Mouse (Mus musculus) cerebellum, adult (tissue): Measurements from ENCODE around the gene Tpst2.

ENCODE experiments used
- ATAC-seq: cut with Nextera tagmentation; 2 replicates; pipeline ENCODE4 v1.9.2; 2017; ENCODE audit warnings: mild to moderate bottlenecking, moderate library complexity, mixed read lengths; ENCODE audit not compliant: insufficient number of reproducible peaks, low FRiP score, low TSS enrichment

Tpst2 gene

GRCm38 (mm10) chr5:112254282-112254806 lies 22.1 kb upstream of the Tpst2 start:
- no peak for ATAC-seq

GRCm38 (mm10) chr5:112255426-112255825 lies 21.1 kb upstream of the Tpst2 start, which contains the start of gene Crybb1:
TSS of gene Crybb1 (plus strand) at chr5:112255815.
- ATAC-seq, result peak; percentile 78

DNA sequence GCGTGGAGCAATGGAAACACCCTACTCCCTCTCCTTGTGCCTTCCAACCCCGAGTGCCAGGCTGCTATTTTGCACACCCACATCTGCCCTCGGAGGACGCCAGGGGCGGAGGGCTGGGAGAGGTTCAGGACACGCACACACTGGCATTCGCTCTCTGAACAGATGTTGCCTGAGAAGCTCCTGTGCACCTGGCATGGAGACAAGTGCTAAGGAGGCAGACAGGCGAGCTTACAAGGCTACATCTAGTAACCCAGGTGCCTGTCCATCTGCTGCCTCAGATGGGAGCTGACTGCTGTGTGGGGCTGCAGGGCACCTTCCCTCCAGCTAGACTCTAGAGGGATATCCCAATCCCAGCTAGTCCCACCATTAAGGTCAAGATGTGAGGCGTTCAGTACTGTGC lies 20.0 kb upstream of the Tpst2 start:
- no peak for ATAC-seq

DNA sequence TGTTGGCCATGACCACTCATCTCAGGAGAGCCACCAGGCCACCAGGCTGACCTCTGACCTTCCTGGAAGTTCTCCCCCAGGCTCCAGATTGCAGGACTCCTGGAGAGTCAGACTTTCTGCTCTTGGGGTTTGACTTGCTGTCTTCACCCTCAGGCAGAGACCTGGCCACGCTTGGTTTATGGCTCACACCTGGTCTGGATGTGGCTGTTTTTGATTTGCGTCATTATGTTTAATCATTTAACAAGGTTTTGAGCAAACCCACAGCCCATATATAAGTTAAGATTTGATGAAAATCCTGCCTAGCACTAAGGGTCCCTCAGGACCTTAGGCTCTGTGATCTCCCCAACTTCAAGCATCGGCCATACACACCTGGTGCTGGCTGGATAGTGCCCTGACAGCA lies 18.6 kb upstream of the Tpst2 start:
- ATAC-seq, result no peak

DNA sequence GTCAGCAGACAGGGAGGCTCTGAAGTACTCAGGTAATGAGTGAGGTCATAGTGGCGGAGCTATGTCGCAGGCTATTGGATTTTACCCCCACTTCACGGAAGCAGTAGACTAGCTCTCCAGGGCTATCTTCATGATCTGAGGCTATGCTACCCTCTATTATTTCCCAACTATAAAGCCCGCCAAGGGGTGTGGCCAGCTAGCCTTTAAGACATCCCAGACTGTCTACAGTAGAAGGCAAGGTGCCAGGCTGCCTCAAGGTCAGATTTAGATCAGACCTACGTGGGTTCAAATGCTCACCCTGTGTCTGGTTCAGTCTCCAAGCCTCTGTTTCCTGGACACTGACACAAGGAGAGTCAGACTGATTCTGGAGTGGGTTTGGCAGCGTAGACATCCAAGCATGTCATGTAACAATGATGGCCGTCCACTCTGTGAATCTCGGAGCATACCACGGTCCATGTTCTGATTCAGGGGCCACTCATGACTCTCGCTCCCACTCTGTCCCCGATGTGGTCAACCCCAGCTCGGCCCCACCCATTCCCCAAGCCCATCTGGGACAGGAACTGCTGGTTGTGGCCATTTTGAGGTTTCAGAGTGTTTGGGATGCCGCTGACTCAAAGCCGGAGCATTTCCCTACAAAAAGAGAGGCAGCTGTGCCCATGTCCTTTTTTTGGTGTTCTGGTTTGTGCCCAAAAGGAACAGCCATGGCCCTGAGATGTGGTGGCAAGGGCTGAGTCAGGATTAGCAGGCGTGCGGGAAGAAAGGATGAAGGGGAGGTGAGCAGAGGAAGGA lies 16.4 kb upstream of the Tpst2 start:
- ATAC-seq, result no peak

- ATAC-seq, result no peak
Measured at GRCm38 (mm10) chr5:112260818-112261217, 15.7 kb upstream of the Tpst2 start.

- no peak for ATAC-seq
Measured at GRCm38 (mm10) chr5:112264099-112264498, 12.4 kb upstream of the Tpst2 start.

GRCm38 (mm10) chr5:112265110-112265509 lies 11.4 kb upstream of the Tpst2 start:
- ATAC-seq, result no peak

GRCm38 (mm10) chr5:112265515-112265914 lies 11.0 kb upstream of the Tpst2 start:
- no peak for ATAC-seq

- ATAC-seq, result no peak
Measured at GRCm38 (mm10) chr5:112266011-112266777, 10.3 kb upstream of the Tpst2 start.

DNA sequence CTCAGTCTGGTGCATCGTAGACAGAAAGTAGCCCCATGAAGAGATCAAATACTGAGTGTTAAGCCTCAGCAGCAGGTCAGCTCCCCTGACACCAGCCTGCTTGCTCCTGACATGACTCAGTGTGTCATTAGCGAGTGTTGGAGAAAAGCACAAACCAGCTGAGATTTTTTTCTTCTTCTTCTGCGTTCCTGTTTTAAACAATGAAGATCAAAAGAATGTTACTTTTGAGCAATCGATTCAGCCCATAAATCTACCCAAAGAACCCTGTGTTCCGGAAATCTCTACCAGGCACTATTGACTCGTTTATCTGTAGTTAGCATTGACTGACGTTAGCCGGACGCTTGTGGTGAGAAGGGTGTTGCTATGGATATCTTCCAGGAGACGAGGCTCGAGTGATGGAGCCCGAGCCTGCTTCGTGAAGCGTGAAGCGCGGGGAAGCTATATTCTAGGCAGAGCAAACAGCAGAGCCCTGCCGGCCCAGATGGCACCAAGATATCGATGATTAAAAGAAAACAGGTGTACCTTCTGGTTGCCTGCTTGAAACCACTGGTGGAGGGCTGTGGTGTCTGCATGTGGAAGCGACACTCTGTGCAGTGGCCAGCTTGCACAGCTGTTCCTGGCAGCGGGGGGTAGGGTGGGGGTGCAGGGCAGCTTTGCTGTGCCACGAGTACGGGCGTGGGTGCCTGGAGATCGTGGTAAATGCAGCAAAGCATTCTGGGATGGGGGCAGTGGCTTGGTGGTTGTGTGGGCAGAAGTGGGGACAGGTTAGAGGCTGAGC lies 5.5 kb upstream of the Tpst2 start:
- no peak for ATAC-seq

GRCm38 (mm10) chr5:112272934-112273333 lies 3.6 kb upstream of the Tpst2 start:
- ATAC-seq, result no peak

DNA sequence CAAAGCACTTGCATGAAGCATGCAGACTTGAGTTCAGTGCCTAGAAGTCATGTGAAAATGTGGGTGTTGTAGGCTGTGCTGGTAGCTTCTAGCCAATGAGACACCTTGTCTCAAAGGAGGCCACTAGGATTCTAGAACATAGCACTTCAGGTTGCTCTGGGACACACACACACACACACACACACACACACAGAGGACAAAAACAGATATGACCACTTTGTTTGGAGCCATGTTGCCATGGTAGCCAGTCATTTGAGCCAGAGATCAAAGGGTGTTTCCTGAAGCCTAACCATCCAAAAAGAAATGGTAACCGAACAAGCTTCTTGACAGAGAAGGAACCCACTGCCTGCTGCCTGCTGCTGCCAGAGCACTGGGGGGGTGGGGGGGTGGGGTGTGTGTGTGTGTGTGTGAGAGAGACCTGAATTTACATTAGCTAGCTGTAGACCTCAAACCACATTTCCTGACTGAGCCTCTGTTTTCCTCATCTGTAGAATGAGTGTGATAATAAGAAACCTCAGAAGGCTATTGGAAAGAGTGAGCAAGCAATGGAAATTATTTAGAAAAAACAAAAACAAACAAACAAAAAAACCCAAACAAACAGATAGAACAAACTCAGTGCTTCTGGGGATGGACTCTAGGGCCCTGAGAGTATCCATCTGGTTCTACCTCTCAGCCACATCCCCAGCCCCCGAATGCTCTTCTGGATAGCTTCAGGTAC lies 2.6 kb upstream of the Tpst2 start:
- ATAC-seq, result no peak

DNA sequence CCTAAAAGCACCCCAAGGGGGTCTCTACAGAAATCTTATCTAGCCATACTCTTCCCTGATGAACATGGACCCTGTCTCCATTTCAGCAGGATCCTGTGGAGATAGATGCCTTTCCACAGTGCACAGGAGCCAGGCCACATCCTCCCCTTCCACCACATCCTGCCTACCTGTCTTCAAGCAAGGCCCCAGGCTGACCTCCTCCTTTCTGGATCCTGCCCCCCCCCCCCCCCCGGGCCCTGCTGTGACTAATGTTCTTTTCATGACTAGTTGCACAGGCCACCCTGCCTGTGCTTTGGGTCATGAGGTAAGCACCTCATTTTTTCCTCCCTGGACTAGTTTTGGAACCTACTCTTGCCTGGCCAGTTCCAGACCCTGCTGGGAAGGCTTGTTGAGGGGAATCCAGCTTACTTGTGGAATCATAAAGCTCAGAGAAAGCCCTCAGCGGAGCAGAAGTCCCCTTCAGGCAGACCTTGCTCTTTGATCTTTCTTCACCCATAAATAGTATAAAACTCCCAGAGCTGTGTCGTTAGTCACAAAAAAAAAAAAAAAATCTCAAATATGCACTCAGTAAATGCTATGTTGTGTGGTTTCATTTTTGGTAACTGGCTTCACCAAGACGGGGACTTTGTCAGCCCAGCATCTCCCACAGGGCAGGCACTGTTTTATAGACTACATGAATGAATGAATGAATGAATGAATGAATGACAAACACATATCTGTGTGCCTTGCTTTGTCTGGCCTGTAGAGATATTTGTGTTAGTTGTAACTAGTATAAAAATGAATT lies 1.3 kb upstream of the Tpst2 start:
- no peak for ATAC-seq

DNA sequence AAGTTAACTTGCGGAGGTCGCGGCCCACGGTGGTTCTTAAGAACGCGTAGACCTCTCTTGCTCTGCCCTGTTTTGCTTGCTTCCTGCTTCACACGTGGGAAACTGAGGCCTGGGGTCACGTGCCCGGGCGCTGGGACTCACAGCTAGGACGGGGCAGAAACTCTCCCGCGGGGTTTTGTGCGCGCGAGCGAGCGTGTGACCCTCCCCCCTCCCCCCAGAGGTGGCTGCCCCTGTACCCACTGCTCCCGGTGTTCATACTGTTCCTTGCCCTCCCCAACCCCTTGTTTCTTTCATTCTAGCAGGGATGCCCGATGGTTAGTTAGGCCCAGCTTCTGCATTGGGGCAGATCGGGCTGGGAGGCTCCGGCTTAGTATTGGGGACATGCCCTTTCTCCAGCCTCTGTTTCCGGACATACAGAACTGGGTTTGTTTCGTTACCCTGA lies 437 bp downstream of the Tpst2 start:
- no peak for ATAC-seq

- no peak for ATAC-seq
Measured at GRCm38 (mm10) chr5:112277906-112278470, 1.5 kb downstream of the Tpst2 start.

- no peak for ATAC-seq
Measured at GRCm38 (mm10) chr5:112279181-112280021, 2.9 kb downstream of the Tpst2 start.

GRCm38 (mm10) chr5:112280151-112280550 lies 3.7 kb downstream of the Tpst2 start:
- no peak for ATAC-seq
